ENCODE assay signal across 16 mouse cellular contexts in genomic region chr6:23003152-23003551, GRCm38 (mm10).
DNase-seq lines count a peak whose midpoint lies in the region; ATAC-seq and TF ChIP-seq lines count a peak whose summit lies in the region.
"Had no signal": no experiment of that assay in that cellular context is flagged by ENCODE, and none has a peak within 500 bp of the region (broad histone marks: within the 10 kb centered on the region; RNA-seq: fewer than 3 reads in every experiment).

No protein-coding gene starts in this region.

- DNase-seq in hindbrain, embryonic 14.5 days (ENCODE audit: low spot score) = peak; percentile 47
- no peak for DNase-seq in hindbrain, embryonic 11.5 days (ENCODE audit: low spot score)
- DNase-seq in lung, embryonic 14.5 days = peak; percentile 42
- DNase-seq in lung, postnatal 36 days = no peak
- DNase-seq in ES-E14 (ENCODE audit: low read depth, low spot score) = no peak
- peak; percentile 4 for DNase-seq in retina, postnatal 1 day
- no peak for DNase-seq in spleen, adult 12 weeks (ENCODE audit: low spot score)
- DNase-seq: cerebellum, adult 8-10 months; gastrocnemius, postnatal 14 days; heart, postnatal 4 days; kidney, postnatal 25 days; liver, embryonic 13.5 days had no signal

- H3K9ac ChIP-seq in hindbrain, embryonic 14.5 days = no peak overlapping the region
- H3K9ac ChIP-seq in hindbrain, embryonic 11.5 days (ENCODE audit: low read depth, low read length) = no peak overlapping the region
- no peak overlapping the region for H3K9ac ChIP-seq in lung, embryonic 14.5 days
- no peak overlapping the region for H3K9ac ChIP-seq in ES-E14 (ENCODE audit: insufficient read depth, low read depth, low read length, poor library complexity, severe bottlenecking)
- H3K9ac ChIP-seq: liver, embryonic 13.5 days had no signal

- no peak overlapping the region for H3K27ac ChIP-seq in hindbrain, embryonic 14.5 days
- no peak overlapping the region for H3K27ac ChIP-seq in hindbrain, embryonic 11.5 days (ENCODE audit: low read depth, low read length)
- H3K27ac ChIP-seq in lung, embryonic 14.5 days (ENCODE audit: low read depth) = no peak overlapping the region
- no peak overlapping the region for H3K27ac ChIP-seq in ES-E14 (ENCODE audit: insufficient read depth, low read depth, low read length, poor library complexity, severe bottlenecking)
- H3K27ac ChIP-seq: heart, embryonic 10.5 days; liver, embryonic 13.5 days had no signal

- ATAC-seq in hindbrain, embryonic 14.5 days (ENCODE audit: low FRiP score) = no peak
- ATAC-seq in hindbrain, embryonic 11.5 days (ENCODE audit: low FRiP score) = no peak
- no peak for ATAC-seq in lung, embryonic 14.5 days (ENCODE audit: insufficient read depth)
- ATAC-seq: Patski had no signal

- peak; percentile 32 for TF ChIP-seq CTCF in lung, embryonic 14.5 days (IDR thresholded peaks at IDR 0.05; ENCODE audit: low read depth)

- no peak overlapping the region for H3K4me2 ChIP-seq in hindbrain, embryonic 14.5 days (replicated peaks)
- H3K4me2 ChIP-seq in hindbrain, embryonic 11.5 days (replicated peaks; ENCODE audit: low read depth, low read length) = no peak overlapping the region
- H3K4me2 ChIP-seq in lung, embryonic 14.5 days = no peak overlapping the region
- H3K4me2 ChIP-seq: liver, embryonic 13.5 days; midbrain, embryonic 11.5 days had no signal

- peaks cover 17% of the 10 kb centered on the region; the same call in 1 of the 2 replicates for H3K36me3 ChIP-seq in hindbrain, embryonic 14.5 days (replicated peaks; ENCODE audit: control insufficient read depth, insufficient read depth)
- no peaks in the 10 kb centered on the region for H3K36me3 ChIP-seq in hindbrain, embryonic 11.5 days (ENCODE audit: control insufficient read depth, insufficient read depth, low read length)
- H3K36me3 ChIP-seq in lung, embryonic 14.5 days (ENCODE audit: insufficient read depth) = no peaks in the 10 kb centered on the region
- no peaks in the 10 kb centered on the region for H3K36me3 ChIP-seq in ES-E14 (ENCODE audit: control insufficient read depth, insufficient read depth, low read length, poor library complexity, severe bottlenecking)
- H3K36me3 ChIP-seq: heart, embryonic 10.5 days; liver, embryonic 13.5 days had no signal

- H3K27me3 ChIP-seq in hindbrain, embryonic 14.5 days (ENCODE audit: control insufficient read depth, insufficient read depth, low read length) = no peaks in the 10 kb centered on the region
- H3K27me3 ChIP-seq in hindbrain, embryonic 11.5 days (ENCODE audit: control insufficient read depth, insufficient read depth, low read length) = no peaks in the 10 kb centered on the region
- no peaks in the 10 kb centered on the region for H3K27me3 ChIP-seq in lung, embryonic 14.5 days (ENCODE audit: insufficient read depth, low read length)
- H3K27me3 ChIP-seq: liver, embryonic 13.5 days; Patski had no signal

- no peak overlapping the region for H3K4me3 ChIP-seq in hindbrain, embryonic 14.5 days (replicated peaks; ENCODE audit: low read length)
- no peak overlapping the region for H3K4me3 ChIP-seq in hindbrain, embryonic 11.5 days (ENCODE audit: low read depth, low read length)
- H3K4me3 ChIP-seq in lung, embryonic 14.5 days (ENCODE audit: low read depth, low read length) = no peak overlapping the region
- H3K4me3 ChIP-seq in ES-E14 (ENCODE audit: insufficient read depth in 1 of 2, low read depth in 1 of 2, low read length in 2 of 2, poor library complexity in 1 of 2, severe bottlenecking in 1 of 2) = no peak overlapping the region
- H3K4me3 ChIP-seq: erythroblast, embryonic 14.5 days; heart, embryonic 10.5 days; liver, embryonic 13.5 days had no signal

- in situ Hi-C loops in ES-E14 (cut with MboI; ENCODE audit: low sequenced_read_pairs in 2 of 2, unreplicated experiment in 2 of 2) = no loop called here

- no peaks in the 10 kb centered on the region for H3K9me3 ChIP-seq in hindbrain, embryonic 14.5 days (ENCODE audit: control insufficient read depth, low read length)
- H3K9me3 ChIP-seq in hindbrain, embryonic 11.5 days (ENCODE audit: control insufficient read depth, low read length) = no peaks in the 10 kb centered on the region
- no peaks in the 10 kb centered on the region for H3K9me3 ChIP-seq in lung, embryonic 14.5 days (ENCODE audit: low read depth, low read length)
- H3K9me3 ChIP-seq in ES-E14 (ENCODE audit: control insufficient read depth, insufficient read depth, low read depth, low read length) = no peaks in the 10 kb centered on the region
- H3K9me3 ChIP-seq: heart, embryonic 10.5 days; liver, embryonic 13.5 days had no signal

- WGBS in hindbrain, embryonic 14.5 days = 32% methylated on average over 3 of the region's 3 CpGs
- WGBS in hindbrain, embryonic 11.5 days = 37% methylated on average over 3 of the region's 3 CpGs
- 23% methylated on average over 3 of the region's 3 CpGs for WGBS in lung, embryonic 14.5 days

- H3K4me1 ChIP-seq in hindbrain, embryonic 14.5 days (replicated peaks; ENCODE audit: control insufficient read depth, insufficient read depth, low read length) = no peaks in the 10 kb centered on the region
- H3K4me1 ChIP-seq in hindbrain, embryonic 11.5 days (replicated peaks; ENCODE audit: control insufficient read depth, insufficient read depth, low read length) = no peaks in the 10 kb centered on the region
- H3K4me1 ChIP-seq in lung, embryonic 14.5 days (ENCODE audit: insufficient read depth) = no peaks in the 10 kb centered on the region
- H3K4me1 ChIP-seq in ES-E14 (ENCODE audit: control insufficient read depth in 2 of 2, insufficient read depth in 2 of 2, low read length in 2 of 2, poor library complexity in 1 of 2) = no peaks in the 10 kb centered on the region
- H3K4me1 ChIP-seq: heart, embryonic 10.5 days; liver, embryonic 13.5 days had no signal

TF ChIP-seq in ES-E14, 5 proteins besides CTCF, POLR2A, EP300 and RAD21:
- TF ChIP-seq ZC3H11A (IDR thresholded peaks at IDR 0.05; ENCODE audit: borderline replicate concordance, low read depth, low read length) = peak; percentile 39; the same call in 1 of the 2 replicates
- TF ChIP-seq ZNF384 (IDR thresholded peaks at IDR 0.05; ENCODE audit: low read depth, low read length) = no peak

Comparison
In these comparisons a context has a peak if more than half of its experiments do, and no peak if none do; other contexts are left out.
1. DNase-seq: peak in hindbrain, embryonic 14.5 days (single experiment), lung, embryonic 14.5 days (single experiment) and retina, postnatal 1 day (single experiment); none in hindbrain, embryonic 11.5 days (single experiment), lung, postnatal 36 days (single experiment), ES-E14 (single experiment) and spleen, adult 12 weeks (single experiment).